Mouse (Mus musculus) ES-E14 (cell line): ENCODE data around the gene Ncf1.

Source experiments
- CHD2 ChIP-seq: IDR thresholded peaks from 2 replicates; pipeline ENCODE4 v1.6.1; 2014; ENCODE audit warnings: mild to moderate bottlenecking, low read depth, low read length, inconsistent platforms
- MAFK ChIP-seq: IDR thresholded peaks from 2 replicates; pipeline ENCODE4 v1.6.1; 2014; ENCODE audit warnings: mild to moderate bottlenecking, low read depth, low read length, inconsistent platforms; ENCODE audit not compliant: insufficient read depth
- ZC3H11A ChIP-seq: IDR thresholded peaks from 2 replicates; pipeline ENCODE4 v1.6.1; 2012; ENCODE audit warnings: low read depth, mild to moderate bottlenecking, inconsistent platforms, low read length, borderline replicate concordance
- ZNF384 ChIP-seq: IDR thresholded peaks from 2 replicates; pipeline ENCODE4 v1.6.1; 2012; ENCODE audit warnings: low read depth, low read length, inconsistent platforms

DNA sequence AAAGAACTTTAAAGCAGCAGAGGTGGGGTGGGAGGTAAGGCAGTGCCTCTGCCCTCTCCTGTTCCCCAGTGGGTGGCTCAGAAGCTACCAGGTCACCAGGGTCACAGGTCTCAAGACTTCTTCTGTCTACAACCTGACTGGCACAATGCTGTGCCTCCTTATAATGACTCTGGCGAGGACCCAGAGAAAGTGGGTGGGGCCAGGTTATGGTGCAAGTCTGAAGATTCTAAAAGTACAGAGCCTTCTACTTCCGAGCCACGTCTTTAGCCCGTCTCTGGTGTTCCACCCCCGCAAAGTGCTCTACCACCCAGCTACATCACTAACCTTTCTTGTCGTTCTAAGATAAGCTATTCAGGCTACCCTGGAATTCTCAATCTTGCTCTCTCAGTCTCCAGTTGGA lies 2.7 kb upstream of the Ncf1 start:
- TF ChIP-seq MAFK (no peak), ZC3H11A (no peak), CHD2 (no peak), ZNF384 (no peak)
